Mouse (Mus musculus): ENCODE measurements around the gene Gusb. TPM values are rescaled to one million over a fixed set of nuclear protein-coding genes. Genes with fewer than 3 reads are reported as not detected.
A peak's percentile ranks its signal among the peaks of the same experiment; 100 is the strongest.

Gusb gene
- polyA plus RNA-seq (2015; fragmentation: Nextera tagmentation; extraction: Ambion mirVana): 45.6 and 49.6 TPM in 2 replicates

GRCm38 (mm10) chr5:130002301-130003146, at the start of gene Gusb:
Gene Gusb, minus strand, starts transcription at chr5:130003049.
- peak; percentile 84 for ATAC-seq (ENCODE audit: insufficient number of reproducible peaks, low FRiP score, low TSS enrichment, low read depth)
- Histone ChIP-seq H3K4me2 (peak within 1 kb of the TSS; percentile 88), H3K27ac (peak within 1 kb of the TSS; percentile 70), H3K9ac (peak within 1 kb of the TSS; percentile 46), H3K4me1 (peaks cover 18% of the 10 kb centered on the region), H3K4me3 (peak within 1 kb of the TSS; percentile 55), H3K9me3 (no peaks in the 10 kb centered on the region), H3K36me3 (0 out of 2 replicates have a peak, but pooled peaks cover 3% of the 10 kb centered on the region), H3K27me3 (no peaks in the 10 kb centered on the region)
- WGBS: under 1% methylated on average over 39 of the region's 39 CpGs

GRCm38 (mm10) chr5:130052510-130052909, 49.7 kb upstream of the Gusb start:
- H3K27me3 ChIP-seq: no peaks in the 10 kb centered on the region
- ATAC-seq (ENCODE audit: insufficient number of reproducible peaks, low FRiP score, low TSS enrichment, low read depth): no peak
- no peak overlapping the region for H3K9ac ChIP-seq
- peaks cover 34% of the 10 kb centered on the region for H3K36me3 ChIP-seq
- WGBS: 76% methylated on average over 5 of the region's 5 CpGs
- no peak overlapping the region for H3K4me3 ChIP-seq
- H3K9me3 ChIP-seq: no peaks in the 10 kb centered on the region
- H3K27ac ChIP-seq: no peak overlapping the region
- H3K4me1 ChIP-seq: no peaks in the 10 kb centered on the region
- H3K4me2 ChIP-seq: no peak overlapping the region

DNA sequence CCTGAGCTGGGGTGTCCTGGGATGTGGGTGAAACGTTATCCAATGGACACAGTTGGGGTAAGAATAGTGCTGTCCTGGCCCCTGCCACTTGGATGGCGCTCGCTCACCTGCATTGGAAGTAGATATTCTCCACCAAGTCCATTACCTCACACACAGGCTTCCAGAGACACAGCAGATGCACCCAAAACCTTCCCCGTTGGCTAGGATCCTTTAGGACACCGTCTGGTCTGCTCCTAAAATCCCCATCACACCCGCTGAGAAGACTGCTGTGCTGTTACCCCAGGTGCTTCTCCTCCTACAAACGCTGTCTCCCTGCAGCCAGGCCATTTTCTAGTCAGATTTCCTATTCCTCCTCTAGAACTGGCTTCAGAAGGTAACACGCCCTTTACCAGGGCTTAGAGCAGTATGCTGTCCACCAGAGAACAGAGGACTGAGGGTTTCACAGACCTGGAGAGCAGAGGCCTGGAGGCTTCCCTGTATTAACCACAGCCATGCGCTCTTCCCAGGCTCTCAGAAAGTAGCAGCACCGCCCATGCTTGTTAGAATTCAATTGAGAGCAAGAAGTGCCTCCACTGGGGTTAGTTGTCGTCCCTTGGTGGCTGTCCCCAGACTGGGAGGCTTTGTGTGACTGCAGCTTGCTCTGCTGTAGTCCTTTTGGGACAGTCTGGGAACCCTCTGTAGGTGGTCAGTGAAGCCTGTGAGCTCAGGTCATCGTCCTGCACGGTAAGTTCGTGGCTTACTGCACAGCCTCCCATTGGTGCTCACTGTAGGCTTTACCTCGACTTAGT, 48.4 kb upstream of the Gusb start:
- 84% methylated on average over 15 of the region's 15 CpGs for WGBS
- no peak overlapping the region for H3K4me2 ChIP-seq
- no peaks in the 10 kb centered on the region for H3K27me3 ChIP-seq
- no peak overlapping the region for H3K4me3 ChIP-seq
- H3K27ac ChIP-seq: no peak overlapping the region
- no peak for ATAC-seq (ENCODE audit: insufficient number of reproducible peaks, low FRiP score, low TSS enrichment, low read depth)
- H3K9ac ChIP-seq: no peak overlapping the region
- peaks cover 46% of the 10 kb centered on the region for H3K36me3 ChIP-seq
- no peaks in the 10 kb centered on the region for H3K4me1 ChIP-seq
- no peaks in the 10 kb centered on the region for H3K9me3 ChIP-seq

GRCm38 (mm10) chr5:130050416-130050815, 47.6 kb upstream of the Gusb start:
- no peak for ATAC-seq (ENCODE audit: insufficient number of reproducible peaks, low FRiP score, low TSS enrichment, low read depth)
- H3K4me2 ChIP-seq: no peak overlapping the region
- H3K27ac ChIP-seq: no peak overlapping the region
- H3K4me1 ChIP-seq: no peaks in the 10 kb centered on the region
- no peaks in the 10 kb centered on the region for H3K27me3 ChIP-seq
- H3K9me3 ChIP-seq: no peaks in the 10 kb centered on the region
- peaks cover 50% of the 10 kb centered on the region for H3K36me3 ChIP-seq
- 67% methylated on average over 6 of the region's 6 CpGs for WGBS
- no peak overlapping the region for H3K9ac ChIP-seq
- no peak overlapping the region for H3K4me3 ChIP-seq

DNA sequence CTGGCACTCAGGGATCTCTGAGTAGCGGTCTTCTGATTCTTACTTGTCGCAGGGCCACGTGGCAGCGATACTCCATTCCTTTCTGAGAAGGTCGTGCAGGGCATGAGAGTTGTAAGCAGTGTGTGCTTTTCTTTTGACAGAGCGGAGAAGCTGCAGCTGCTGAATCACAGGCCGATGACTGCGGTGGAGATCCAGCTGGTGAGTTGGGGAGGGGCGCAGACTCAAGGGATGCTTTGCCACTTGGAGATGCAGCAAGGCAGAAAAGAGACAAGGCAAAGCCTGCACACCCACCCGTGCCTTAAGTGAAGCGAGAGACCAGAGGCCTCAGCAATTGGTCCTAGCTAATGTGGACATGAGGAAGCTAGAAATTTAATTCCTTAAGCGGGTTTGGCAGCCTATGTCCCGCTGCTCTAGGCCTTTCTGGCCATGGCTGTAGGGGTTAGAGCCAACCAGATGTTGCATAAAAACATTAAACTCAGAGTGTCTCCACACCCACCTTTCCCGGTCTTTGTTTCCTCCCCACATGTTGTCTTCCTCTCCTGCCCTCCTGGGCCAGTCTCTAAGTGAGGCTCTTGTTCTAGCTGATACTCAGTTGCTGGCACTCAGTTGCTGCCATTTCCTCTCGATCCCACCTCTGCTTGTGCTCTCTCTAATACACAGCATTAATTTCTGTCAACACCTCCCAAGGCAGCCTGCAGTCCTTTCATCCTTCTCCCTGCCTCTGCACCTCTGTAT, 46.1 kb upstream of the Gusb start:
- H3K36me3 ChIP-seq: peaks cover 49% of the 10 kb centered on the region
- no peaks in the 10 kb centered on the region for H3K27me3 ChIP-seq
- no peaks in the 10 kb centered on the region for H3K9me3 ChIP-seq
- WGBS: 71% methylated on average over 15 of the region's 15 CpGs
- ATAC-seq (ENCODE audit: insufficient number of reproducible peaks, low FRiP score, low TSS enrichment, low read depth): no peak
- no peak overlapping the region for H3K27ac ChIP-seq
- no peak overlapping the region for H3K4me3 ChIP-seq
- H3K9ac ChIP-seq: no peak overlapping the region
- H3K4me1 ChIP-seq: no peaks in the 10 kb centered on the region
- no peak overlapping the region for H3K4me2 ChIP-seq

- Histone ChIP-seq H3K4me1 (no peaks in the 10 kb centered on the region), H3K4me3 (no peak overlapping the region), H3K27me3 (no peaks in the 10 kb centered on the region), H3K9me3 (no peaks in the 10 kb centered on the region), H3K27ac (no peak overlapping the region), H3K36me3 (peaks cover 54% of the 10 kb centered on the region), H3K9ac (no peak overlapping the region), H3K4me2 (no peak overlapping the region)
- ATAC-seq (ENCODE audit: insufficient number of reproducible peaks, low FRiP score, low TSS enrichment, low read depth): no peak
- 76% methylated on average over 6 of the region's 6 CpGs for WGBS
Observed at GRCm38 (mm10) chr5:130047013-130047412, 44.2 kb upstream of the Gusb start.

GRCm38 (mm10) chr5:130046589-130046988, 43.7 kb upstream of the Gusb start:
- H3K27me3 ChIP-seq: no peaks in the 10 kb centered on the region
- no peak overlapping the region for H3K4me3 ChIP-seq
- peaks cover 57% of the 10 kb centered on the region for H3K36me3 ChIP-seq
- WGBS: 77% methylated on average over 10 of the region's 10 CpGs
- H3K27ac ChIP-seq: no peak overlapping the region
- no peak overlapping the region for H3K9ac ChIP-seq
- H3K9me3 ChIP-seq: no peaks in the 10 kb centered on the region
- no peak overlapping the region for H3K4me2 ChIP-seq
- no peaks in the 10 kb centered on the region for H3K4me1 ChIP-seq
- ATAC-seq (ENCODE audit: insufficient number of reproducible peaks, low FRiP score, low TSS enrichment, low read depth): no peak

- H3K36me3 ChIP-seq: peaks cover 57% of the 10 kb centered on the region
Observed at GRCm38 (mm10) chr5:130046100-130046499, 43.3 kb upstream of the Gusb start.

GRCm38 (mm10) chr5:130044201-130044695, 41.4 kb upstream of the Gusb start:
- H3K9me3 ChIP-seq: no peaks in the 10 kb centered on the region
- H3K4me3 ChIP-seq: no peak overlapping the region
- H3K27me3 ChIP-seq: no peaks in the 10 kb centered on the region
- no peak for ATAC-seq (ENCODE audit: insufficient number of reproducible peaks, low FRiP score, low TSS enrichment, low read depth)
- peaks cover 60% of the 10 kb centered on the region for H3K36me3 ChIP-seq
- WGBS: 52% methylated on average over 7 of the region's 7 CpGs
- H3K4me1 ChIP-seq: no peaks in the 10 kb centered on the region
- H3K4me2 ChIP-seq: no peak overlapping the region
- H3K9ac ChIP-seq: no peak overlapping the region
- no peak overlapping the region for H3K27ac ChIP-seq

More at GRCm38 (mm10) chr5:130046100-130046499, 43.3 kb upstream of the Gusb start:
- Histone ChIP-seq H3K9me3 (no peaks in the 10 kb centered on the region), H3K4me2 (no peak overlapping the region), H3K9ac (no peak overlapping the region), H3K4me3 (no peak overlapping the region), H3K27me3 (no peaks in the 10 kb centered on the region), H3K4me1 (no peaks in the 10 kb centered on the region), H3K27ac (no peak overlapping the region)
- ATAC-seq (ENCODE audit: insufficient number of reproducible peaks, low FRiP score, low TSS enrichment, low read depth): no peak
- 87% methylated on average over 7 of the region's 7 CpGs for WGBS

GRCm38 (mm10) chr5:130043741-130044140, 40.9 kb upstream of the Gusb start:
- no peaks in the 10 kb centered on the region for H3K27me3 ChIP-seq
- H3K36me3 ChIP-seq: peaks cover 60% of the 10 kb centered on the region
- H3K27ac ChIP-seq: no peak overlapping the region
- WGBS: 83% methylated on average over 3 of the region's 3 CpGs
- H3K4me2 ChIP-seq: no peak overlapping the region
- H3K9ac ChIP-seq: no peak overlapping the region
- H3K9me3 ChIP-seq: no peaks in the 10 kb centered on the region
- no peak for ATAC-seq (ENCODE audit: insufficient number of reproducible peaks, low FRiP score, low TSS enrichment, low read depth)
- no peaks in the 10 kb centered on the region for H3K4me1 ChIP-seq
- H3K4me3 ChIP-seq: no peak overlapping the region

DNA sequence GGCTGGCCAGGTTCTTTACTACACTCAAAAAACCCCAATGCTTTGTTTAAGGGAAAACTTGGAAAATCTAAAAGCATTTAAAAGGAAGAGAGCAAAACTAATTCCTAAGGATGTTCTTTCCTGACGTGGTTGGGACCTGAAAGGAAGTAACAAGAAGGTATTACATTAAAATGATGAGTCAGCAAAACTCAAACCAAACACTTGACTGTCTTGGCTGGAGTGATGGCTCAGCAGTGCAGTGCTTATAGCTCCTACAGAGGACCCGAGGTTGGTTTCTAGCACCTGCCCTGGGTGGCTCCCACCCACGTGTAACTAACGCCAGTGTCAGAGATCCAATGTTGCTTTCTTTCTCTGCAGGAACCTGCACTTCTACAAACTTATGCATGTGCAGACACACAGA, 38.4 kb upstream of the Gusb start:
- Histone ChIP-seq H3K27ac (no peak overlapping the region), H3K36me3 (peaks cover 61% of the 10 kb centered on the region), H3K27me3 (no peaks in the 10 kb centered on the region), H3K4me1 (no peaks in the 10 kb centered on the region), H3K9ac (no peak overlapping the region), H3K4me2 (no peak overlapping the region), H3K4me3 (no peak overlapping the region), H3K9me3 (no peaks in the 10 kb centered on the region)
- ATAC-seq (ENCODE audit: insufficient number of reproducible peaks, low FRiP score, low TSS enrichment, low read depth): no peak
- WGBS: 79% methylated on average over 4 of the region's 4 CpGs
